Mouse (Mus musculus) intestine, postnatal 0 days (tissue): ENCODE measurements around the gene Mthfs. TPM values are rescaled to one million over a fixed set of nuclear protein-coding genes. Genes with fewer than 3 reads are reported as not detected.

ENCODE experiments used
- ATAC-seq: fragments of 200-750 bp; cut with Nextera tagmentation; 2 replicates; pipeline ENCODE4 v1.8.0; 2017; ENCODE audit warnings: mild to moderate bottlenecking, moderate TSS enrichment, moderate library complexity
- H3K27ac ChIP-seq: fragments of 300-500 bp; sonication (generic); 2 replicates; pipeline ENCODE4 v1.5.1; 2014; ENCODE audit warnings: mild to moderate bottlenecking, low read depth, low read length, moderate library complexity
- H3K27me3 ChIP-seq: fragments of 300-500 bp; sonication (generic); replicated peaks from 2 replicates; pipeline ENCODE4 v1.6.1; 2014; ENCODE audit warnings: low read length, mixed read lengths; ENCODE audit not compliant: control insufficient read depth, insufficient read depth
- H3K36me3 ChIP-seq: fragments of 300-500 bp; sonication (generic); 2 replicates; pipeline ENCODE4 v1.6.1; 2014; ENCODE audit warnings: mild to moderate bottlenecking, moderate library complexity; ENCODE audit not compliant: control insufficient read depth, insufficient read depth
- H3K4me1 ChIP-seq: fragments of 300-500 bp; sonication (generic); replicated peaks from 2 replicates; pipeline ENCODE4 v1.6.1; 2014; ENCODE audit warnings: antibody characterized with exemption, low read length, mixed read lengths; ENCODE audit not compliant: control insufficient read depth, insufficient read depth
- H3K4me2 ChIP-seq: fragments of 300-500 bp; sonication (generic); replicated peaks from 2 replicates; pipeline ENCODE4 v1.6.1; 2014; ENCODE audit warnings: low read depth, mild to moderate bottlenecking, moderate library complexity
- H3K4me3 ChIP-seq: fragments of 300-500 bp; sonication (generic); 2 replicates; pipeline ENCODE4 v1.5.1; 2014; ENCODE audit warnings: low read depth, low read length
- H3K9ac ChIP-seq: fragments of 300-500 bp; sonication (generic); 2 replicates; pipeline ENCODE4 v1.6.1; 2014; ENCODE audit warnings: mild to moderate bottlenecking, low read depth, low read length
- H3K9me3 ChIP-seq: fragments of 300-500 bp; sonication (generic); 2 replicates; pipeline ENCODE4 v1.6.1; 2016; ENCODE audit warnings: mixed run types; ENCODE audit not compliant: control insufficient read depth
- CTCF ChIP-seq: sonication (generic); IDR thresholded peaks from 2 replicates; pipeline ENCODE4 v1.5.1; 2016; ENCODE audit warnings: low read depth, mild to moderate bottlenecking, control low read depth, antibody characterized with exemption, moderate library complexity
- WGBS: fragments of 180-500 bp; shearing (Covaris S2); extraction: QIAGEN DNeasy Blood & Tissue Kit; methylation state at CpG from one replicate; pipeline ENCODE4 v1.1.7; 2014; 5-methylcytosine and 5-hydroxymethylcytosine counted together
- polyA plus RNA-seq: library from polyadenylated mRNA; unstranded; fragments of >200 nt; fragmentation: Nextera tagmentation; extraction: Ambion mirVana; gene quantifications from 2 replicates; pipeline ENCODE4 v1.2.1, GENCODE M21; 2015

Gene Mthfs
- polyA plus RNA-seq, 1 experiment from 2014 or later = 29.1 TPM

DNA sequence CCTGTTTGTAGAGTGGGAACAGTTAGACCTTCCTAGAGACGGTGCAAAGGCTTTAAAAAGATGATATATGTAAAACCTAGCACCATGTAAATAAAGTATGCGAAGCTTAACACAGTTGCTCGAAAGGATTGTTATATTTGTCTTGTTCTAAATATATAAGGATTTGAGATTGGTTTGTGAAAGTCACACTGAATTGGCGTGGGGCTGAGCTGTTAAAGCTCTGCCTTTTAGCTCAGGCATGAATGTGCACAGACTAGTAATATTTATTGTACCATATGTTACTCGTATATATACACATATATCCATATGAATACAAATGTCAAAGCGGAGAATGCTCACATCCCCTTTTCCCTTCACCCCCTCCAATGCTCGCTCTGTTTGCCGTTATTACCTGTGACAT lies 67.7 kb downstream of the Mthfs start:
- TF ChIP-seq CTCF = no peak
- WGBS = 79% methylated on average over 8 of the region's 8 CpGs
- no peaks in the 10 kb centered on the region for H3K27me3 ChIP-seq
- H3K4me3 ChIP-seq = no peak overlapping the region
- H3K36me3 ChIP-seq = no peaks in the 10 kb centered on the region
- no peak for ATAC-seq
- no peak overlapping the region for H3K4me2 ChIP-seq
- no peaks in the 10 kb centered on the region for H3K4me1 ChIP-seq
- no peaks in the 10 kb centered on the region for H3K9me3 ChIP-seq
- no peak overlapping the region for H3K9ac ChIP-seq
- H3K27ac ChIP-seq = no peak overlapping the region

DNA sequence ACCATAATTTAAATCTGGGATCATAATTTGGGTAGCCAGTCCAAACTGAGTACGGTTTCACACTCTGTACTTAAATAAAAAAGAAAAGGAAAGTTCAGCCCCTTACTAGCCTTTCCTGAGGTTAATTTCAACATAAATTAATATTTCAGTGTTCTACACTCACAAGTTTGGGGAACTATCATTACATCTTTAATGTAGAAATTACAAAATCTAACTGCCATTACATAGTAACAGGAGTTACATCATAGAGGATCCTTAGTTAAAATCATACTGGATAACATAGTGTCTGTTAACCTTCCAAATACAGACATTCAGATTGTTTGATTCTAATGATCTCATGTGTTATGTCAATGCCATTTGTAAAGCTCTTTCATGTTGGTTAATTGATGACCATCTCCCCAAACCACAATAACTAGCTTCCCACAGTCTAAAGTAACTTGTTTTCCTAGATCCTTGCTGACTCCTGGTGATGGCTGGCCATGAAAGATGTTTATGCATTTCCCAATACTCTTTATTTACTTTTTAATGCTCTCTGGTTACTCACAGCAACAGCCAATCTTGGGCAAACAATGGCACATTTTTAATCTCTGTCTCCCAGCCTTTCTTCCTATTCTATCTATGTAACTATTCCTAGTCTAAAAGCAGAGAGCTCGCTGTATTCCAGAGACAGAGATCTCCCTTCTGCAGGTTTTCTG lies 72.0 kb downstream of the Mthfs start:
- Histone ChIP-seq H3K9me3 (no peaks in the 10 kb centered on the region), H3K4me3 (no peak overlapping the region), H3K27ac (no peak overlapping the region), H3K4me1 (no peaks in the 10 kb centered on the region), H3K36me3 (no peaks in the 10 kb centered on the region), H3K9ac (no peak overlapping the region), H3K4me2 (no peak overlapping the region), H3K27me3 (no peaks in the 10 kb centered on the region)
- 82% methylated on average over 2 of the region's 2 CpGs for WGBS
- no peak for TF ChIP-seq CTCF
- ATAC-seq = no peak

DNA sequence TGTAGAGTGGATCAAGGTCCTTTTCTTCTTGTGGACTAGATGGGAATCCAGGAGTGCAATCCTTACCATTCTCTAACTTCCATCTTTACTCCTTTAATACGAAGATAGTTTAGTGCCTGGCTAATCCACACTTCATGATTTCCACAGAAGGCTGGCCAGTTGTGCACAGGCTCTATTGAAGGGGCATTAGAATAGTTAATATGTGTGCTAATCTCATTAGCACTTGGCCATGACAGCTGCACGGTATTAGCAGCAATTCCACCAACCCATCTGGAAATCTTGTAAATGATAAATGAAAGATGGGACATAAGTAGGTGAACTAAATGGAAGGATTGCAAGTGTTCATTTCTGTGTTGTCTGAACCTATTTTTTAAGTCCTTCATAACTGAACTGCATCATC lies 77.6 kb downstream of the Mthfs start:
- TF ChIP-seq CTCF = no peak
- no peak overlapping the region for H3K27ac ChIP-seq
- 71% methylated on average over 2 of the region's 2 CpGs for WGBS

DNA sequence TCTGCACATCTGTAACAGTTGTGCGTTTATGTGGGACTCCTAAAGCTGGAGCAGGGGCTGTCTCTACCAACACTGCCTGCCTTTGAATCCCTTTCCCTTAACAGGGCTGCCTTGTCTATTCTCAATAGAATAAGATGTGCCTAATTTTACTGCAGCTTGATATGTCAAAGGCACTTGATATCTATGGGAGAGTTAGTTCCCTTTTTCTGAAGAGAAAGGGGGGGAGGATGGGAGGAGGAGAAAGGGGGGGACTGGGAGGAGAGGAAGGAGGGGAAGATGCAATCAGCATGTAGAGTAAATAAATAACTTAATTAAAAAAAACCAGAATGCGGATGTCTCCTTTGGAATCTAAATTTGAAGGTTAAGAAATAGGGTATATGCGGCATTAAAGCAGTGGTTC lies 82.9 kb downstream of the Mthfs start:
- Histone ChIP-seq H3K9me3 (no peaks in the 10 kb centered on the region), H3K27ac (no peak overlapping the region), H3K4me2 (no peak overlapping the region), H3K4me3 (no peak overlapping the region), H3K27me3 (no peaks in the 10 kb centered on the region), H3K36me3 (no peaks in the 10 kb centered on the region), H3K4me1 (no peaks in the 10 kb centered on the region), H3K9ac (no peak overlapping the region)
- ATAC-seq = no peak
- 77% methylated on average over 3 of the region's 3 CpGs for WGBS
- TF ChIP-seq CTCF = no peak

More for the DNA sequence above, 77.6 kb downstream of the Mthfs start:
- Histone ChIP-seq H3K9me3 (no peaks in the 10 kb centered on the region), H3K4me3 (no peak overlapping the region), H3K9ac (no peak overlapping the region), H3K4me1 (no peaks in the 10 kb centered on the region), H3K36me3 (no peaks in the 10 kb centered on the region), H3K27me3 (no peaks in the 10 kb centered on the region), H3K4me2 (no peak overlapping the region)
- no peak for ATAC-seq

DNA sequence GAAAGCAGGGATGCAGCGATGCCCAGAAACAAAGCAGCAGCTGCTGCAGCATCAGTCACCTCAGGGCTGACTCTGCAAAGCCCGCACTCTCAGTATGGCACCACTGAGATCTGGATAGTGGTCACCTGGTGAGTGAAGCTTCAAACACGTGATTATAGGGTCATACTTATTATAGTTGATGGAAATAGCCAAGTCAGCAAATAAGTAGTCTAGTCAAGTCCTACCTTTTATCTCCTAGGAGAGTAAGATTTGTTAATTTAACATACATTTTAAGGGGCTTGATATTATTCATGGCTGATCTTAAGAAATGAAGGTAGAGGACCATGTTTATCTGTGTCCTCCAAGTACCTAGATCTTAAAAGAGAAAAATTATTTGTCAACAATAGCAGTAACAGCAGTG lies 83.6 kb downstream of the Mthfs start:
- H3K4me1 ChIP-seq = no peaks in the 10 kb centered on the region
- H3K27me3 ChIP-seq = no peaks in the 10 kb centered on the region
- H3K9ac ChIP-seq = no peak overlapping the region
- no peak overlapping the region for H3K27ac ChIP-seq
- no peak overlapping the region for H3K4me2 ChIP-seq
- H3K9me3 ChIP-seq = no peaks in the 10 kb centered on the region
- no peak overlapping the region for H3K4me3 ChIP-seq
- H3K36me3 ChIP-seq = no peaks in the 10 kb centered on the region
- WGBS = 65% methylated on average over 3 of the region's 3 CpGs
- ATAC-seq = no peak
- TF ChIP-seq CTCF = no peak

DNA sequence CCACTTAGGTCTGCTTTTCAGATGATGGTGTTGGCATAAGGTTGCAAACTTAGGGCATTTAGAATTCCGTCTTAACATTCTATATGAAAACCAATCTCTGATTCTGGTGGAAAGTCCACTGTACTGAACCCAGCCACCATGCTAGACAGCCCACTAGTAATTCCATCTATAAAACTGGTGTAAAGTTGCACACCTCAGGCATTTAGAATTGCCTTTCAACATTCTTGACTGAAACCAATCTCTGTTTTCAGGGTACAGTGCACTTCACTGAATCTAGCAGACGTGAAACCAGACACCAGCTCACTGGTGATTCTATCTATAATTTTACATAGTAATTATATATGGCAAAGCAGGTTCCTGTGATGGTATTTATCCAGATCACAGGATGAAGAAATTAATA lies 95.2 kb downstream of the Mthfs start:
- Histone ChIP-seq H3K9me3 (no peaks in the 10 kb centered on the region), H3K36me3 (no peaks in the 10 kb centered on the region), H3K27ac (no peak overlapping the region), H3K4me2 (no peak overlapping the region), H3K4me3 (no peak overlapping the region), H3K4me1 (no peaks in the 10 kb centered on the region), H3K27me3 (no peaks in the 10 kb centered on the region), H3K9ac (no peak overlapping the region)
- no peak for TF ChIP-seq CTCF
- ATAC-seq = no peak
- WGBS = 89% methylated on average over 2 of the region's 2 CpGs
